Mouse (Mus musculus): Measurements from ENCODE around the gene Aanat.

- TF ChIP-seq CTCF (conservative IDR thresholded peaks at IDR 0.05 in 1 of 2, IDR thresholded peaks at IDR 0.05 in 1 of 2; ENCODE audit: low read depth in 2 of 2, low read length in 2 of 2) (no peak), KAT2A (IDR thresholded peaks at IDR 0.05; ENCODE audit: insufficient replicate concordance, low read length) (no peak)
Observed at GRCm38 (mm10) chr11:116621258-116621704, 35.0 kb downstream of the Aanat start.
